Mouse (Mus musculus): ENCODE results near the gene Gas7. TPM values are rescaled to one million over a fixed set of nuclear protein-coding genes. Genes with fewer than 3 reads are reported as not detected.

Gene Gas7
- polyA plus RNA-seq, 1 experiment from 2014 or later: 19.4 TPM

GRCm38 (mm10) chr11:67518985-67519384, 63.7 kb downstream of the Gas7 start:
- Histone ChIP-seq H3K36me3 (ENCODE audit: control insufficient read depth, insufficient read depth, low read length) (no peaks in the 10 kb centered on the region), H3K27me3 (replicated peaks; ENCODE audit: control insufficient read depth, insufficient read depth, low read length) (no peaks in the 10 kb centered on the region), H3K4me2 (ENCODE audit: low read depth, low read length) (no peak overlapping the region), H3K4me1 (ENCODE audit: control insufficient read depth, insufficient read depth, low read length) (peaks cover 10% of the 10 kb centered on the region), H3K9me3 (ENCODE audit: control insufficient read depth, low read length) (no peaks in the 10 kb centered on the region), H3K9ac (ENCODE audit: low read depth, low read length) (no peak overlapping the region), H3K27ac (replicated peaks; ENCODE audit: low read depth, low read length) (no peak overlapping the region), H3K4me3 (ENCODE audit: low read depth, low read length) (no peak overlapping the region)
- DNase-seq (ENCODE audit: low spot score): no peak
- ATAC-seq (ENCODE audit: low read depth): no peak
- WGBS: 87% methylated on average over 8 of the region's 8 CpGs

- no peak for ATAC-seq (ENCODE audit: low read depth)
- H3K27ac ChIP-seq (replicated peaks; ENCODE audit: low read depth, low read length): no peak overlapping the region
- H3K9ac ChIP-seq (ENCODE audit: low read depth, low read length): no peak overlapping the region
- no peaks in the 10 kb centered on the region for H3K36me3 ChIP-seq (ENCODE audit: control insufficient read depth, insufficient read depth, low read length)
- no peaks in the 10 kb centered on the region for H3K9me3 ChIP-seq (ENCODE audit: control insufficient read depth, low read length)
- no peak overlapping the region for H3K4me2 ChIP-seq (ENCODE audit: low read depth, low read length)
- H3K27me3 ChIP-seq (replicated peaks; ENCODE audit: control insufficient read depth, insufficient read depth, low read length): no peaks in the 10 kb centered on the region
- 82% methylated on average over 2 of the region's 2 CpGs for WGBS
- no peak for DNase-seq (ENCODE audit: low spot score)
- no peak overlapping the region for H3K4me3 ChIP-seq (ENCODE audit: low read depth, low read length)
- H3K4me1 ChIP-seq (ENCODE audit: control insufficient read depth, insufficient read depth, low read length): peaks cover 20% of the 10 kb centered on the region
Observed at GRCm38 (mm10) chr11:67522671-67523070, 67.4 kb downstream of the Gas7 start.

GRCm38 (mm10) chr11:67523806-67524205, 68.6 kb downstream of the Gas7 start:
- whole genome bisulfite sequencing: 28% methylated on average over 3 of the region's 3 CpGs
- peak; percentile 47 for DNase-seq (ENCODE audit: low spot score)

DNA sequence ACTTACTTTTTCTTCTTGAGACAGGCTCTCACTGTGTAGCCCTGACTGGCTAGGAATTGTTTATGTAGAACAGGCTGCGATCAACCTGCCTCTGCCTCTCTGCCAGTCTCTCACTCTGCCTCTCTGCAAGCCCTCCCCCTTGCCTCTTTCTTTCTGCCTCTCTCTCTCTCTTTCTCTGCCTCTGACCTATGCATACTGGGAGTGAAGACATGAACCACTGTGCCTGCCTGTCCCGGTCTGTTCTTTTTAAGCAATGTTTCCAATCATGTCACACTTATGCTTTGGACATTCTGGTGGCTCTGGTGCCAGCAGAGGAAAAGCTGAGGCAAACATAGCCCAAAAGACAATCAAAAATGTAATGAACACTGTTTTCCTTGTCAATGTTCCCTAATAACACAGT, 69.5 kb downstream of the Gas7 start:
- Histone ChIP-seq H3K4me1 (ENCODE audit: control insufficient read depth, insufficient read depth, low read length) (peaks cover 20% of the 10 kb centered on the region), H3K36me3 (ENCODE audit: control insufficient read depth, insufficient read depth, low read length) (no peaks in the 10 kb centered on the region), H3K27ac (replicated peaks; ENCODE audit: low read depth, low read length) (peak overlapping the region; percentile 39; the same call in 1 of the 2 replicates), H3K9ac (ENCODE audit: low read depth, low read length) (0 out of 2 replicates have a peak overlapping the region, but pooled peaks have one; percentile 19), H3K9me3 (ENCODE audit: control insufficient read depth, low read length) (no peaks in the 10 kb centered on the region), H3K4me3 (ENCODE audit: low read depth, low read length) (no peak overlapping the region), H3K4me2 (ENCODE audit: low read depth, low read length) (no peak overlapping the region), H3K27me3 (replicated peaks; ENCODE audit: control insufficient read depth, insufficient read depth, low read length) (no peaks in the 10 kb centered on the region)
- ATAC-seq (ENCODE audit: low read depth): no peak
- no peak for DNase-seq (ENCODE audit: low spot score)
- 51% methylated on average over 2 of the region's 2 CpGs for WGBS

More at GRCm38 (mm10) chr11:67523806-67524205, 68.6 kb downstream of the Gas7 start:
- H3K4me1 ChIP-seq (ENCODE audit: control insufficient read depth, insufficient read depth, low read length): peaks cover 20% of the 10 kb centered on the region
- no peak overlapping the region for H3K4me3 ChIP-seq (ENCODE audit: low read depth, low read length)
- no peak overlapping the region for H3K4me2 ChIP-seq (ENCODE audit: low read depth, low read length)
- ATAC-seq (ENCODE audit: low read depth): no peak
- H3K36me3 ChIP-seq (ENCODE audit: control insufficient read depth, insufficient read depth, low read length): no peaks in the 10 kb centered on the region
- H3K9ac ChIP-seq (ENCODE audit: low read depth, low read length): no peak overlapping the region
- H3K9me3 ChIP-seq (ENCODE audit: control insufficient read depth, low read length): no peaks in the 10 kb centered on the region
- H3K27me3 ChIP-seq (replicated peaks; ENCODE audit: control insufficient read depth, insufficient read depth, low read length): no peaks in the 10 kb centered on the region
- H3K27ac ChIP-seq (replicated peaks; ENCODE audit: low read depth, low read length): 0 out of 2 replicates have a peak overlapping the region, but pooled peaks have one; percentile 10

DNA sequence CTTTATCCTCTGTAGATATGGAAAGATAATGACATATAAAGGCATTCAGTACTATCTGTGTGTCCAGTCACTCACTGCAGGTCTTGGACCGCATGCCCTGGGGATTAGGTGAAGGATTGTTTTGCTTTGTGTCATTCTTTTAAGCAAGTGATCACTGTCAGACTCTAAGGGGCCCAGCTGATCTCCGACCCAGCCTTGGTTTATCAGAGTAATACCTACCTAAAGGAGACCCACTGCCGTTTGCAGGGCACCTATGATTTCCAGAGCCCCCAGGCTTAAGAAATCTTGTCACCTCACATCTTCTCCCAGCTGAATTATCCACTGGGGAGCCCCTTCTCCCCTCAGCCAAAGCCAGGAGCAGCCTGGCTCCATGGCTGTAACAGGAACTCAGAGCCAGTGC, 70.6 kb downstream of the Gas7 start:
- Histone ChIP-seq H3K9me3 (ENCODE audit: control insufficient read depth, low read length) (no peaks in the 10 kb centered on the region), H3K4me1 (ENCODE audit: control insufficient read depth, insufficient read depth, low read length) (peaks cover 20% of the 10 kb centered on the region), H3K27ac (replicated peaks; ENCODE audit: low read depth, low read length) (no peak overlapping the region), H3K27me3 (replicated peaks; ENCODE audit: control insufficient read depth, insufficient read depth, low read length) (no peaks in the 10 kb centered on the region), H3K36me3 (ENCODE audit: control insufficient read depth, insufficient read depth, low read length) (no peaks in the 10 kb centered on the region), H3K9ac (ENCODE audit: low read depth, low read length) (no peak overlapping the region), H3K4me3 (ENCODE audit: low read depth, low read length) (no peak overlapping the region), H3K4me2 (ENCODE audit: low read depth, low read length) (no peak overlapping the region)
- 68% methylated on average over 3 of the region's 3 CpGs for WGBS
- DNase-seq (ENCODE audit: low spot score): no peak
- ATAC-seq (ENCODE audit: low read depth): no peak

DNA sequence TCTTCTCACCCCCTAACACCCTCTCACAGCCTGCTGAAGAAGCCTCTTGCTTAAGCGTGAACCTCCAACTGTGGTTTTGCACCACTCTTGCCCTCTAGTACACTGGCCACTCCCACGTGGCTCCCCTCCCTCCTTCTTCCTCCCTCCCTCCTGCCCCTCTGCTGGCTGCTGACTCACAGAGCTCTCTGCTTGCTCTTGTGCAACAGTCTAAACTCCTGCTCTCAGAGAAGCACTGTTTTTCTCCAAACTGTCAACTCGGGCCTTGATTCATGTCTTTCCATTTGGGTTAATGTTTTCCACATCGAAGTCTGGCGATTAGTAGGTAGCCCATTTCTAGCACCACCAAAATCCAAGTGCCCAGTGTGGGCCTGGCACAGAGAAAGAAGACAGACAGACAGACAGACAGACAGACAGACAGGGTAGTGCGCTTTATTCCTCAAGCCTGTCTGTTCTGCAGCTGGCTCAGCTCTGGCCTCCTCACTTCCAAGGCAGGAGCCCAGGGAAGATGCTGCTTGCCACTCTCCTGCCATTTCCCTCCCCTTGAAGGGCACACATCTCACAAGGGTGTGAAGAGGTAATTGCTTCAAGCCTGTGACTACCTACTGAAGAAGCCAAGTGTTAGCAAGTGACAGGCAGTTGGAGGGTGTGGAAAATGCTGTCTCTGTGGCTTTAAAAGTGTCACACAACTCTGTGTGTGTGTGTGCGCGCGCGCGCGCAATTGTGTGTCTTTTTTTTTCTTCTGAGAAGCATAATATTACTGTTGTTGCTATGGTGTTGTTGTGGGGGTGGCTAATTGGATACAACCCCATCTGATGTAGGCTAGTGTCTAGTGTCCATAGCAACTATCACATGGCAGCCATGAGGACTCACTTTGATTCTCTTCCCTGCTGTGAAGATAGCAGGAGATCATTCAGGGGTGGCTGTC, 71.6 kb downstream of the Gas7 start:
- Histone ChIP-seq H3K9ac (ENCODE audit: low read depth, low read length) (no peak overlapping the region), H3K27me3 (replicated peaks; ENCODE audit: control insufficient read depth, insufficient read depth, low read length) (no peaks in the 10 kb centered on the region), H3K27ac (replicated peaks; ENCODE audit: low read depth, low read length) (no peak overlapping the region), H3K4me2 (ENCODE audit: low read depth, low read length) (no peak overlapping the region), H3K9me3 (ENCODE audit: control insufficient read depth, low read length) (no peaks in the 10 kb centered on the region), H3K36me3 (ENCODE audit: control insufficient read depth, insufficient read depth, low read length) (no peaks in the 10 kb centered on the region), H3K4me3 (ENCODE audit: low read depth, low read length) (no peak overlapping the region), H3K4me1 (ENCODE audit: control insufficient read depth, insufficient read depth, low read length) (peaks cover 20% of the 10 kb centered on the region)
- peak; percentile 66 for DNase-seq (ENCODE audit: low spot score)
- no peak for ATAC-seq (ENCODE audit: low read depth)
- WGBS: 71% methylated on average over 12 of the region's 12 CpGs

GRCm38 (mm10) chr11:67531286-67531685, 76.0 kb downstream of the Gas7 start:
- DNase-seq (ENCODE audit: low spot score) (no peak), ATAC-seq (ENCODE audit: low read depth) (no peak)
- 0 out of 2 replicates have a peak, but pooled peaks cover 8% of the 10 kb centered on the region for H3K4me1 ChIP-seq (ENCODE audit: control insufficient read depth, insufficient read depth, low read length)
- no peak overlapping the region for H3K27ac ChIP-seq (replicated peaks; ENCODE audit: low read depth, low read length)
- H3K36me3 ChIP-seq (ENCODE audit: control insufficient read depth, insufficient read depth, low read length): no peaks in the 10 kb centered on the region
- H3K9me3 ChIP-seq (ENCODE audit: control insufficient read depth, low read length): no peaks in the 10 kb centered on the region
- no peak overlapping the region for H3K9ac ChIP-seq (ENCODE audit: low read depth, low read length)
- no peak overlapping the region for H3K4me2 ChIP-seq (ENCODE audit: low read depth, low read length)
- H3K27me3 ChIP-seq (replicated peaks; ENCODE audit: control insufficient read depth, insufficient read depth, low read length): no peaks in the 10 kb centered on the region
- WGBS: 60% methylated on average over 2 of the region's 2 CpGs
- H3K4me3 ChIP-seq (ENCODE audit: low read depth, low read length): no peak overlapping the region

- H3K4me3 ChIP-seq (ENCODE audit: low read depth, low read length): no peak overlapping the region
- H3K27ac ChIP-seq (replicated peaks; ENCODE audit: low read depth, low read length): no peak overlapping the region
- no peak for DNase-seq (ENCODE audit: low spot score)
- H3K9ac ChIP-seq (ENCODE audit: low read depth, low read length): no peak overlapping the region
- no peaks in the 10 kb centered on the region for H3K36me3 ChIP-seq (ENCODE audit: control insufficient read depth, insufficient read depth, low read length)
- H3K9me3 ChIP-seq (ENCODE audit: control insufficient read depth, low read length): no peaks in the 10 kb centered on the region
- WGBS: 59% methylated on average over 6 of the region's 6 CpGs
- H3K4me2 ChIP-seq (ENCODE audit: low read depth, low read length): no peak overlapping the region
- ATAC-seq (ENCODE audit: low read depth): no peak
- 0 out of 2 replicates have a peak, but pooled peaks cover 3% of the 10 kb centered on the region for H3K4me1 ChIP-seq (ENCODE audit: control insufficient read depth, insufficient read depth, low read length)
- no peaks in the 10 kb centered on the region for H3K27me3 ChIP-seq (replicated peaks; ENCODE audit: control insufficient read depth, insufficient read depth, low read length)
Observed at GRCm38 (mm10) chr11:67531926-67532565, 76.8 kb downstream of the Gas7 start.

Measured in embryonic facial prominence, embryonic 14.5 days (tissue).